16 mouse cellular contexts compared by ENCODE assay signal in genomic region chr13:52282500-52282899, GRCm38 (mm10).
DNase-seq lines count a peak whose midpoint lies in the region; ATAC-seq and TF ChIP-seq lines count a peak whose summit lies in the region.
"Had no signal": no experiment of that assay in that cellular context is flagged by ENCODE, and none has a peak within 500 bp of the region (broad histone marks: within the 10 kb centered on the region; RNA-seq: fewer than 3 reads in every experiment).

No protein-coding gene starts in this region.

- no peak overlapping the region for H3K4me3 ChIP-seq in liver, embryonic 11.5 days (ENCODE audit: low read depth, low read length)
- no peak overlapping the region for H3K4me3 ChIP-seq in hindbrain, postnatal 0 days (ENCODE audit: low read length)
- H3K4me3 ChIP-seq: erythroblast, embryonic 14.5 days; neural tube, embryonic 12.5 days had no signal

- no peaks in the 10 kb centered on the region; the same call in 1 of the 2 replicates for H3K27me3 ChIP-seq in liver, embryonic 11.5 days (replicated peaks; ENCODE audit: control insufficient read depth, insufficient read depth, low read length)
- no peaks in the 10 kb centered on the region for H3K27me3 ChIP-seq in hindbrain, postnatal 0 days (ENCODE audit: insufficient read depth, low read length)
- H3K27me3 ChIP-seq: neural tube, embryonic 12.5 days had no signal

- no peak overlapping the region for H3K9ac ChIP-seq in liver, embryonic 11.5 days (ENCODE audit: low read depth, low read length)
- H3K9ac ChIP-seq in hindbrain, postnatal 0 days (replicated peaks; ENCODE audit: low read length), result no peak overlapping the region
- H3K9ac ChIP-seq: neural tube, embryonic 12.5 days had no signal

- no peak overlapping the region for H3K27ac ChIP-seq in liver, embryonic 11.5 days (ENCODE audit: low read depth, low read length)
- H3K27ac ChIP-seq in hindbrain, postnatal 0 days, result no peak overlapping the region
- H3K27ac ChIP-seq: neural tube, embryonic 12.5 days had no signal

- no peak for TF ChIP-seq CTCF in hindbrain, postnatal 0 days (IDR thresholded peaks at IDR 0.05; ENCODE audit: low read depth)

- no peaks in the 10 kb centered on the region for H3K9me3 ChIP-seq in liver, embryonic 11.5 days (ENCODE audit: control insufficient read depth, low read length)
- H3K9me3 ChIP-seq in hindbrain, postnatal 0 days (ENCODE audit: low read length), result no peaks in the 10 kb centered on the region
- H3K9me3 ChIP-seq: neural tube, embryonic 12.5 days had no signal

- H3K4me1 ChIP-seq in liver, embryonic 11.5 days (replicated peaks; ENCODE audit: control insufficient read depth, insufficient read depth, low read length), result no peaks in the 10 kb centered on the region
- no peaks in the 10 kb centered on the region for H3K4me1 ChIP-seq in hindbrain, postnatal 0 days (ENCODE audit: insufficient read depth, low read length)
- H3K4me1 ChIP-seq: neural tube, embryonic 12.5 days had no signal

- peak; percentile 27 for DNase-seq in liver, embryonic 11.5 days (ENCODE audit: low spot score)
- DNase-seq in liver, result no peak
- peak; percentile 57 to 77 for DNase-seq in frontal cortex, adult 2 months (ENCODE audit: extremely low spot score in 1 of 2, low spot score in 1 of 2)
- DNase-seq in left cerebral cortex, adult 18-20 months (ENCODE audit: low spot score in 2 of 2), result peak; percentile 35 to 68
- DNase-seq in right cerebral cortex, postnatal 36 days (ENCODE audit: low spot score in 2 of 2), result peak; percentile 60 to 65
- DNase-seq in hindbrain, postnatal 0 days (ENCODE audit: low spot score), result no peak
- DNase-seq in adrenal gland, postnatal 36 days, result no peak
- DNase-seq: cerebellum, adult 9-10 months; gastrocnemius, postnatal 10 days; kidney, postnatal 14 days had no signal

- ATAC-seq in liver, embryonic 11.5 days (replicated peaks; ENCODE audit: low FRiP score), result no peak
- no peak for ATAC-seq in hindbrain, postnatal 0 days
- ATAC-seq: CD4-positive, CD25-positive, alpha-beta regulatory T cell, adult 4 months; intestine, postnatal 0 days; midbrain, embryonic 16.5 days had no signal

- no peaks in the 10 kb centered on the region for H3K36me3 ChIP-seq in liver, embryonic 11.5 days (ENCODE audit: control insufficient read depth, insufficient read depth, low read length)
- H3K36me3 ChIP-seq in hindbrain, postnatal 0 days (ENCODE audit: insufficient read depth, low read length), result no peaks in the 10 kb centered on the region
- H3K36me3 ChIP-seq: neural tube, embryonic 12.5 days had no signal

- no peak overlapping the region for H3K4me2 ChIP-seq in liver, embryonic 11.5 days
- no peak overlapping the region for H3K4me2 ChIP-seq in hindbrain, postnatal 0 days (ENCODE audit: low read depth, low read length)
- H3K4me2 ChIP-seq: heart, embryonic 11.5 days; neural tube, embryonic 12.5 days had no signal

- WGBS in liver, embryonic 11.5 days, result 74% methylated on average over 13 of the region's 13 CpGs
- 70% methylated on average over 13 of the region's 13 CpGs for WGBS in hindbrain, postnatal 0 days

Comparison
In these comparisons a context has a peak if more than half of its experiments do, and no peak if none do; other contexts are left out.
1. DNase-seq: peak in liver, embryonic 11.5 days (single experiment), frontal cortex, adult 2 months (2 of 2), left cerebral cortex, adult 18-20 months (2 of 2) and right cerebral cortex, postnatal 36 days (2 of 2); none in liver (single experiment), hindbrain, postnatal 0 days (single experiment) and adrenal gland, postnatal 36 days (0 of 2).